Mouse (Mus musculus) Patski (cell line): ENCODE data around the gene Mgrn1. TPM values are rescaled to one million over a fixed set of nuclear protein-coding genes. Genes with fewer than 3 reads are reported as not detected.

Source experiments
- ATAC-seq: fragments of 100-300 bp; one replicate; pipeline ENCODE4 v1.8.0; 2021
- CTCF ChIA-PET: fragments of 350-600 bp; sonication (Branson Sonifier 250); formaldehyde crosslinking; loops from one replicate; lab custom pipeline; 2022; ENCODE audit warnings: inconsistent platforms; lab: Charles Lee
- POLR2A ChIA-PET: fragments of 350-600 bp; sonication (Branson Sonifier 250); formaldehyde crosslinking; loops from one replicate; lab custom pipeline; 2022; ENCODE audit warnings: antibody characterized with exemption, inconsistent platforms; lab: Charles Lee
- DNase-seq: peaks from one replicate; pipeline ENCODE4 v3.0.0-alpha.2; 2011; ENCODE audit warnings: low read depth, low spot score
- H3K27me3 ChIP-seq: fragments of 371-371 bp; one replicate; pipeline ENCODE4 v1.5.1; 2021
- CTCF ChIP-seq: fragments of 100-300 bp; IDR thresholded peaks from one replicate; pipeline ENCODE4 v1.5.1; 2021
- in situ Hi-C: fragments of 300-500 bp; cut with MboI; formaldehyde crosslinking; loops from 3 replicates; pipeline ENCODE4 v1.11.1; 2018; ENCODE audit warnings: low pct_unique_long_range_greater_than_20kb, mixed read lengths
- polyA plus RNA-seq: library from polyadenylated mRNA; unstranded; gene quantifications from one replicate; pipeline ENCODE4 v1.2.3, GENCODE M21; 2021

Gene Mgrn1
- polyA plus RNA-seq, 1 experiment from 2014 or later, result 121 TPM

- no peak for DNase-seq
- in situ Hi-C loops, result no loop called here
- no peaks in the 10 kb centered on the region for H3K27me3 ChIP-seq
- TF ChIP-seq CTCF, result no peak
- CTCF ChIA-PET, result no interaction called here
- POLR2A ChIA-PET, result no interaction called here
- ATAC-seq, result no peak
Observed at GRCm38 (mm10) chr16:4915931-4916330, 29.9 kb downstream of the Mgrn1 start.

- no peak for TF ChIP-seq CTCF
- POLR2A ChIA-PET, result no interaction called here
- H3K27me3 ChIP-seq, result no peaks in the 10 kb centered on the region
- in situ Hi-C loops, result no loop called here
- CTCF ChIA-PET, result no interaction called here
- DNase-seq (no peak), ATAC-seq (no peak)
Observed at GRCm38 (mm10) chr16:4916608-4917007, 30.6 kb downstream of the Mgrn1 start.

GRCm38 (mm10) chr16:4920556-4920955, 34.5 kb downstream of the Mgrn1 start:
- no peak for ATAC-seq
- CTCF ChIA-PET, result no interaction called here
- in situ Hi-C loops, result no loop called here
- no peaks in the 10 kb centered on the region for H3K27me3 ChIP-seq
- no peak for DNase-seq
- no peak for TF ChIP-seq CTCF
- POLR2A ChIA-PET, result no interaction called here

GRCm38 (mm10) chr16:4922481-4922880, 36.4 kb downstream of the Mgrn1 start:
- no peak for ATAC-seq
- TF ChIP-seq CTCF, result no peak
- no peaks in the 10 kb centered on the region for H3K27me3 ChIP-seq
- in situ Hi-C loops, result no loop called here
- no peak for DNase-seq
- CTCF ChIA-PET, result interaction anchor here (1.8 kb wide), 1 partner anchor 9 kb away, joined by 11 read pairs; no protein-coding TSS in a partner anchor
- POLR2A ChIA-PET, result no interaction called here

- in situ Hi-C loops, result no loop called here
- no peaks in the 10 kb centered on the region for H3K27me3 ChIP-seq
- no peak for TF ChIP-seq CTCF
- ATAC-seq, result no peak
- ChIA-PET CTCF (interaction anchor here (1.5 kb wide), 1 partner anchor 10 kb away, joined by 6 read pairs; no protein-coding TSS in a partner anchor), POLR2A (no interaction called here)
- no peak for DNase-seq
Observed at GRCm38 (mm10) chr16:4923996-4924395, 37.9 kb downstream of the Mgrn1 start.

GRCm38 (mm10) chr16:4927967-4928366, 41.9 kb downstream of the Mgrn1 start:
- ATAC-seq (no peak), DNase-seq (no peak)
- in situ Hi-C loops, result no loop called here
- POLR2A ChIA-PET, result interaction anchor here (0.6 kb wide), 2 partner anchors 48 to 95 kb away, joined by 3 read pairs; partner anchors contain the start of gene Ubald1
- H3K27me3 ChIP-seq, result no peaks in the 10 kb centered on the region
- no peak for TF ChIP-seq CTCF
- CTCF ChIA-PET, result interaction anchor here (3.4 kb wide), 1 partner anchor 14 kb away, joined by 15 read pairs; no protein-coding TSS in a partner anchor

GRCm38 (mm10) chr16:4928474-4928873, 42.4 kb downstream of the Mgrn1 start:
- CTCF ChIA-PET, result interaction anchor here (3.4 kb wide), 1 partner anchor 15 kb away, joined by 15 read pairs; no protein-coding TSS in a partner anchor
- TF ChIP-seq CTCF, result no peak

GRCm38 (mm10) chr16:4932429-4932828, 46.4 kb downstream of the Mgrn1 start:
- H3K27me3 ChIP-seq, result no peaks in the 10 kb centered on the region
- in situ Hi-C loops, result no loop called here
- no peak for TF ChIP-seq CTCF
- no peak for ATAC-seq
- CTCF ChIA-PET, result interaction anchor here (1.2 to 1.6 kb wide), 2 partner anchors 13 to 14 kb away, joined by 3 read pairs; no protein-coding TSS in a partner anchor
- POLR2A ChIA-PET, result no interaction called here
- no peak for DNase-seq

More at GRCm38 (mm10) chr16:4928474-4928873, 42.4 kb downstream of the Mgrn1 start:
- POLR2A ChIA-PET, result interaction anchor here (0.6 kb wide), 1 partner anchor 95 kb away, joined by 3 read pairs; no protein-coding TSS in a partner anchor
- H3K27me3 ChIP-seq, result no peaks in the 10 kb centered on the region
- ATAC-seq, result no peak
- no peak for DNase-seq
- in situ Hi-C loops, result no loop called here

DNA sequence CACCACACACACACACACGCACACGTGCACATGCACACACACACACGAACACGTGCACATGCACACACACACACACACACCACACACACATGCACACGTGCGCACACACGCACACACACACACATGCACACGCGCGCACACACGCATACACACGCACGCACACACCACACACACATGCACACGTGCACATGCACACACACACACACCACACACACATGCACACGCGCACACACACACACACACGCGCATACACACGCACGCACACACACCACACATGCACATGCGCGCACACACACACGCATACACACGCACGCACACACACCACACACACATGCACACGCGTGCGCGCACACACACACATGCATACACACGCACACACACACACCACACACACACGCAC, 49.4 kb downstream of the Mgrn1 start:
- CTCF ChIA-PET, result no interaction called here
- H3K27me3 ChIP-seq, result no peaks in the 10 kb centered on the region
- no peak for TF ChIP-seq CTCF

DNA sequence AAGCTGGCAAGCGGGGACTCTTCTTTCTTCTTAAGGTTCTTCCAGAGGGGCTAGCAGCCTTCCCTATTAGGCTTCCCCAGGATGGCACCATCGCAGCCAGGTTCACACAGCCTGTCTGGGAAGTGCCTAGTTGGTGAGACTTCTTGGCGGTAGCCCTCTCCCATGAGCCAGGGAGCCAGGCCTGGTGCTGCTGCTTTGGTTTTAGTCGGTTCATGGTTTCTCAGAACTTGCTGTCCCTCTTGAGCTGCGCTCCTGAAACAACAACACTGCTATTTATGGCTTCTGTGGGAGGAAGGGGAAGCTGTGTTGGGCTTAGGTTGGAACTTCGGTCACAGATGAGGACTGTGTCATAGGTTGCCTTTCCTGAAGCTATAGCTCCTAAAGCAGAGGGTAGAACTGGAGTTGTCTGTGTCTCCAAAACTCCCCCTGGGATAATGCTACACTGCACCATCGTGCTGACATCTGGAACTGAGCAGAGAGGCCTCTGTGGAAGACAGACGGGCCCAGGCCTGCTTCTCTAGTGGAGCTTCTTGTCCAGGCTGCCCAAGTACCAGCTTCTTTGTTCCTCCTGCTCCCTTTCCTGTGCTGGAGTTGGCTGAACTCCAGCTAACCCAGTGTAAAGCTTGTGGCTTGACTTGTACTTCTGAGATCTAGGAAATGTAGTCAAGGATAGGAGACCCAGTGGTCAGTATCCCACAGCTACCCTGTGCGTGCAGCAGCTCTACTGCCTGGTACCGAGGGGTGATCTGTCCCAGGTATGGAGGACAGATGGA, 50.1 kb downstream of the Mgrn1 start:
- in situ Hi-C loops, result no loop called here
- ATAC-seq, result no peak

More for the DNA sequence above, 49.4 kb downstream of the Mgrn1 start:
- DNase-seq, result no peak
- in situ Hi-C loops, result no loop called here
- POLR2A ChIA-PET, result no interaction called here
- no peak for ATAC-seq

More for the DNA sequence above, 50.1 kb downstream of the Mgrn1 start:
- H3K27me3 ChIP-seq, result no peaks in the 10 kb centered on the region
- no peak for DNase-seq
- ChIA-PET CTCF (interaction anchor here (1.1 kb wide), 1 partner anchor 22 kb away, joined by 5 read pairs; no protein-coding TSS in a partner anchor), POLR2A (no interaction called here)
- no peak for TF ChIP-seq CTCF
